Mouse (Mus musculus) cerebellum, adult (tissue): Measurements from ENCODE around the gene Hba-a1.
"Not testable (repeated sequence)": the region's sequence is repeated elsewhere in the genome, so short reads cannot be mapped to it uniquely, and the experiment has no call there.

Source experiments
- ATAC-seq: cut with Nextera tagmentation; 2 replicates; pipeline ENCODE4 v1.9.2; 2017; ENCODE audit warnings: mild to moderate bottlenecking, moderate library complexity, mixed read lengths; ENCODE audit not compliant: insufficient number of reproducible peaks, low FRiP score, low TSS enrichment

Hba-a1 gene

GRCm38 (mm10) chr11:32256566-32256965 lies 26.7 kb upstream of the Hba-a1 start:
- no peak for ATAC-seq

GRCm38 (mm10) chr11:32262674-32263415 lies 20.5 kb upstream of the Hba-a1 start:
- ATAC-seq = no peak

GRCm38 (mm10) chr11:32265117-32265738 lies 18.1 kb upstream of the Hba-a1 start:
- ATAC-seq = no peak

DNA sequence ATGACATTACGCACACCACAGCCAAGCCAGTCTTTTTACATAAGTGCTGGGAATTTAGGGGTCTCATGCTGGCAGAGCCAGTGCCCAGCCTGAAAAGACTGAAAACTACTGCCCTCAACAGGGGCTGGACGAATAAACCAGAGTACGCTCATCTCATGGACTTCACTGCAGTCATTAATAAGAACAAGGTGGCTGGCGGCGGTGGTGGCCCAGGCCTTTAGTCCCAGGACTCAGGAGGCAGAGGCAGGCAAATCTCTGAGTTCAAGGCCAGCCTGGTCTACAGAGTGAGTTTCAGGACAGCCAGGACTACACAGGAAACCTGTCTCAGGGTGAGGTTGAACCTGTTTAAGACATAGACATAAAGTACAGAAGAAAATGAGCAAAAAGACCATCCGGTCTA lies 17.1 kb upstream of the Hba-a1 start:
- no peak for ATAC-seq

DNA sequence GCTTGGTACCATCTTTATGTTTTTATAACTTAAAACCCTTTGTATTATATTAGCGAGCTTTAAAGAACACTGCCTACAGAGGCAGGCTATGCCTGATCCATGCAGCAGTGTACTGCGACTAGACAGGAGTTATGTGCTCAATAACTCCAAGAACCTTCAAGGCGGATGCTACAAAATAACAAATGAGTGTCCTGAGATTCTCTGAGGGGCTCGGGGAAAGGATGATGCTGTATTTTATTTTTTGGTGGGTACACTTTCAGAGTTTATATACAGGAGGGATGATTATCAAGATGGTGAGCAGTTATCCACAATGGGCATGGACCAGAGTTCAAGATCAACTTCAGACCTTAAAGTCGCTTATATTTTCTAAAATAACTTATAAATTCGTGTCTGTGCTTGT lies 16.5 kb upstream of the Hba-a1 start:
- no peak for ATAC-seq

DNA sequence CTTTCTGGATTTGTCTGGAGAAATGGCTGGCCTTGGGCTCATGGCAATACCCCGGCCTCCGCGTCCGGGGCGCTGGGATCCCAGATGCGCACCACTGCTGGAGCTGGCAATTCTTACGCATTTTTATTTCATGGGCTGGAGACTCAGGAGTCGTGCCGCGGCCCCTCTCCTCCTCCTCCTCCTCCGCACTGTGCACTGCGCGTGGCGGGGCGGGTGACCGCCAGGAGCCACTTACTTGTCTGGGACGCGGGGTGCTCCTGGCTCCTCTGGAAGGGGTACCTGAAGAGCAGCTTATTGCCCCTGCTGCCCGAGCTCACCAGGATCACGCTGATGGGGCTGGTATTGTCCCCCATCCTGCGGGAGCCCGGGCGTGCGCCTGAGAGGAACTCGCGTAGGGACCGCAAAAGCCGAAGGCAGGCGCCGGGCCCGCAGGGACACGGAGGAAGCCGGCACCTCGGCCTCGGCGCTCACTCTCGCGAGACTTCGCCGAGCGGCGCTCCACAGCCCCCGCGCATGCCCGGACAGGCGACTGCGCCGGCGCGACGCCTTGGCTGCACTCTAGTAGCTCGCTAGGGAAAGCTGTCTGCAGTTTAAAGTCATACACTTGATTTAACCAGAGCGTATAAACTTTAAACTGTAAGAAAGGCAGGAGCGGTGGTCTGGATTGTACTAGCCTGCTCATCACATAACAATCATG lies 16.0 kb upstream of the Hba-a1 start, which contains the start of gene Nprl3:
Gene Nprl3, minus strand, starts transcription at position 520 of the 697 bp plus-strand sequence.
- peak; percentile 98 for ATAC-seq

GRCm38 (mm10) chr11:32267964-32268363 lies 15.3 kb upstream of the Hba-a1 start:
- 0 out of 2 replicates have a peak, but pooled peaks have one; percentile 2 for ATAC-seq

- ATAC-seq = no peak
Measured at GRCm38 (mm10) chr11:32268952-32269351, 14.4 kb upstream of the Hba-a1 start.

DNA sequence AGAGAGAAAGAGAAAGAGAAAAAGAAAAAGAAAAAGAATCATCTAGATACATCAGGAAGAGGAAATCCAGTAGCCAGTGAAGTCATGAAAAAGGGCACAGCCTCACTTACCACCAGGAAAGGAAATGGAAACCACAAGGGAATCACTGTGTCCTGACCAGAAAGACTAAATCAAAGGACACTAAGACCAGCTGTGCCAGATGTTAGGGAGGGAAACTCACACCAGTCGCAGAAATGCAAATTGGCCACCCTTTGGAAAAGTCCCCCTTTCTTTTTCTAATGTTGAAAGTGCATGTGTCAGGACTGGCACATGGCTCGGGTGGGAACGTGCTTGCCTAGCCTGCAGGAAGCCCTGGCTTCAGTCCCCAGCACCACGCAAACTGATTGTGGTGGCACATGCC lies 12.1 kb upstream of the Hba-a1 start:
- ATAC-seq = no peak

GRCm38 (mm10) chr11:32276347-32276746 lies 7.0 kb upstream of the Hba-a1 start, which contains the start of gene Hba-x:
Hba-x (plus strand) TSS chr11:32276400.
- ATAC-seq = no peak

DNA sequence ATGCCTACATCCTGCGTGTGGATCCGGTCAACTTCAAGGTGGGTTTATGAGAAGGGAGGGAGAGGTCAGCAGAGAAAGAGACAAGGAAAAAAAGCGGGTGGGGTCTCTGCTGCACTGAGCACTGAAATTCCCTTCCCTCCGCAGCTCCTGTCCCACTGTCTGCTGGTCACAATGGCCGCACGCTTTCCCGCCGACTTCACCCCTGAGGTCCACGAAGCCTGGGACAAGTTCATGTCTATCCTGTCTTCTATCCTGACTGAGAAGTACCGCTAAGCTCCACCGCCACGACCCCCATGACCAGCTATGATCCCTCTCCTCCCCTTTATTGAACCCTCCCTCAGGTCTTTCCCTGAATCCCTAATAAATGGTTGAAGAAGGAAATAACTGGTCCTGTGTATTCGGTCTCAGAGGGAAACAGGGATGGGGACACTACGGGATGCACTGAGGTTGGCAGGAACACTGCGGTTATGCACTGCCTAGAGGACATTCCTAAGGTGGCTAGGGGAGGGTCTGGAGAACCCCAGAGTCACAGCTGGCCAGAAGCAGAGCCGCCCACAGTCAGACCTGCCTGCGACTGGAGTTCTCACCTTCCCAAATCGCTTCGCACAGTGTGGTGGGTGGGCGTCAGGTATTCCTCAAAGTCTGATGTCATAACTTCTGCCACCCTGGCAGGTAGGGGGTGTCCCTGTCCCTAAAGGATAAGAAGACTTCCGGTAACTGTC lies 5.4 kb upstream of the Hba-a1 start:
- no peak for ATAC-seq

GRCm38 (mm10) chr11:32278458-32278957 lies 4.8 kb upstream of the Hba-a1 start:
- ATAC-seq = no peak

DNA sequence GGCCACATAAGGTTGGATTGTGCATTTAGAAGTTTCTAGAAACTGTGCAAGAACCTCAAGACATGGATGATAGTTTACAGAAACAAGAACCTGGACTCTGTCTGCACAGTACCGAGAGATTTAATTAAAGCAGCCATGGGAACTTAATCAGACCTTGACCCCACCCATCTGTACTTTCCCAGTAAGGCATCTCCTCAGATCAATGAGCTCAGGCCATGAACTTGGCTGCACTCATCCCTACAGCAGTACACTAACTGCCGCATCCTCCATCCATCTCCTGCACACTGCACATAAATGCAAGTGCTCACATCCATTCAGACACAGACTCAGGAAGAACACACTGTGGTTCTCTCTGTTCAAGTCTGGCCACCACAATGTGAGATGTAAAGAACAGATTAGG lies 2.7 kb upstream of the Hba-a1 start:
- ATAC-seq = no peak

DNA sequence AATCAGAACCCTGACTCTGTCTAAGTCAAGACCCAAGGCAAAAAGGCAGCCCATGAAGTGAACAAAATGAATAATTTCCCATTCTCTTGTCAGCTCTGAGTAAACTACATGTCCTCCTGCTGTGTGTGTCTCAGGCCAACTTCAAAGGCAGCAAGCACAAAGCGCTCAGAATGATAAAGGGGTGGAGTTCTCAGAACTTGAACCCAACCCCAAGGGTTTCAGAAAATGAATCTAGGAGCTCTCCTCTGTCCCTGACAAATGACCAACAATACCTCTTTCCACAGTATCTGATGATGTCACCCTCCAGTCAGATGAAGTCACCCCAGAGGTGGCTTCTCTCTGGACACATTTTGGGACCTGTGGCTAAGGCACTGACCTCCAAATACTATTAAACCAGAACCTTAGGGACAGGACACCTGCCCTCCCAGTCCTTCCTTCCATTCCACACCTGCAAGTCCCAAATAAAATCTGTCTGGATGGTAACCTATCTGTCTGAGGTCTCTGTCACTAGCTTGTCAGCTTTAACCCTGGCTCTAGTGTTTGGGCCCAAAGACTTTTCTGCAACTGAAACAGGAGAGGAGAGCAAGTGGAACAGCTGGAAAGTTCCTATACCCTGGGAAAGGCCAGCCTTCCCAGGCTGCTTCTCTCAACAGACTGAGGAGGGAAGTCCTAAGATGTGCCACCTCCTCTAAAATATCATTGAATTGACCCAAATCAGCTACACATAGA lies 1.7 kb upstream of the Hba-a1 start:
- no peak for ATAC-seq

DNA sequence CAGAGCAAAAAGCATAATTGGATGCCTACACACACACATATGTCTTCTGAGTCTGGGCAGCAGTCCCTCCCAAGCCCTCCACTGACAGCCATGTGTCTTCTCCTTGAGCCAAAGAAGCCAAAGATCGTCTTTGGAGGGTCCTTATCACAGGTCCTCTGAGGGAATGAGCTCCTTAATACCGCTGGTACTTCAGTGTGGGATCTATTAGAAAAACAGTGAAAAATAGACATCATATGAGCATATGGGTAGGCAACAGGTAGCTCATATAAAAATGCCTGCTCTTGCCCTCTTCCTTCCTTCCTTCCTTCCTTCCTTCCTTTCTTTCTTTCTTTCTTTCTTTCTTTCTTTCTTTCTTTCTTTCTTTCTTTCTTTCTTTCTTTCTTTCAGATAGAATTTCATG lies 1.3 kb downstream of the Hba-a1 start:
- ATAC-seq = not testable (repeated sequence)

DNA sequence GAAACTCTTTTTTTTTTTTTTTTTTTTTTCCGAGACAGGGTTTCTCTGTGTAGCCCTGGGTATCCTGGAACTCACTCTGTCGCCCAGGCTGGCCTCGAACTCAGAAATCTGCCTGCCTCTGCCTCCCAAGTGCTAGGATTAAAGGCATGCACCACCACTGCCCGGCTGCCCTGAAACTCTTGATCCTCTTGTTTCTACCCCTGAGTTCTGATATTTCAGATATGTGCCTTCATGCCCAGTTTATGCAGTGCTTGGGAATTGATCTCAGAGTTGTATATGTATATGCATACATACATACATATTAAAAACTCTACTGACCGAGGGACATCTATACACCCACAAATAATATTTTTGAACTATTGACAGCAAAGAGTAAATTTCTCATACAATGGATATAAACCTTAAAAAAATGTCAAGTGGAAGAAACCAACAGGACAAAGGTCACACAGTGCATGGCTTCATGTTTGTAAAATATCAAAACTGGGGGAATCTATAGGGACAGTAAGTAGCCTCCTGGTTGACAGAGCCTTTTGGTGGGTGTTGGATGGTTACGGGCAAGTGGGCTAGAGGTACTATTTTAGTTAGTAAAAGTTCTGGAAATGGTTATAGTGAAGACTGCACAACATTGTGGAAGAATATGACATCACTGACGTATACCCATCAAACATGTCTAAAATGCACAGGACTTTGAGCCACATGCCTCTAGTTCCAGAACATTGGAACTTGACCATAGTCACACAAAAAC lies 1.9 kb downstream of the Hba-a1 start:
- no peak for ATAC-seq

DNA sequence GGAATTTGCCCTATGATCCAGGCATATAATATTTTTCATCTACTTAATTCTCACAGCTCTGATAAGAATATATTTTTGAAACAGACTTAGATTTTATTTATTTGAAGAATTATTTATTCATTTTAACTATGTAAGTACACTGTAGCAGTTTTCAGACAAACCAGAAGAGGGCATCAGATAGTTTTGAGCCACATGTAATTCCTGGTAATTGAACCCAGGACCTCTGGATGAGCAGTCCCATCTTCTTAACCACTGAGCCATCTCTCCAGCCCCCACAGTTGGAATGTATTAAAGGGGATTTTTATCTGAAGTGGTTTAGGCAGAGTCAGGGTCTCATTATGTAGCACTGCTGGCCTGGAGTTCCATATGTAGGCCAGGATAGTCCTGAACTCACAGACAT lies 2.6 kb downstream of the Hba-a1 start:
- not testable (repeated sequence) for ATAC-seq

- ATAC-seq = peak; percentile 82
Measured at GRCm38 (mm10) chr11:32286695-32287492, 3.6 kb downstream of the Hba-a1 start, which contains the start of gene Hbq1b. Hbq1b (plus strand) TSS chr11:32286965.
